Mouse (Mus musculus): ENCODE data around the gene Anapc10. TPM values are rescaled to one million over a fixed set of nuclear protein-coding genes. Genes with fewer than 3 reads are reported as not detected.

Anapc10 gene
- polyA plus RNA-seq, 1 experiment from 2014 or later: 35.5 TPM

DNA sequence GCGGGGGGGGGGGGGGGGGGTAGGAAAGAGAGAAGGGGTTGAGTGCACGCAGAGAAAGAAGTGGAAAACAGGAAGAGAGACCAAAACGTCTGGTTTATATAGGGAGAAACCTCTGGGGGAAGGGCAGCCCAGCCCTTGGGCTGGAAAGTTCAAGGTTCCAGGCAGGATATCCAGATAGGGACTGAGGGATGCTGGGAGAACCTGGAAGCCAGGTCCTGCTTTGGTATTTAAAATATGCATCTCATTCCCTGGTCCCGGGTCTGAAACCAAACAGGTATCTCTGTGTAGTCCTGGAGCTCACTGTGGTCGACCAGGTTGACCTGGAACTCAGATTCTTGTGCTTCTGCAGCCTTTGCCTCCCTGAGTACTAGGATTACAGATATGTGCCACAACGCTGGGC, 1.1 kb downstream of the Anapc10 start:
- Histone ChIP-seq H3K27ac (ENCODE audit: low read length) (no peak overlapping the region), H3K9me3 (replicated peaks; ENCODE audit: control insufficient read depth, low read length, poor library complexity, severe bottlenecking) (no peaks in the 10 kb centered on the region), H3K9ac (ENCODE audit: low read depth, low read length) (no peak overlapping the region), H3K4me2 (ENCODE audit: low read length) (peak overlapping the region; percentile 47), H3K4me3 (ENCODE audit: low read depth, low read length) (no peak overlapping the region), H3K4me1 (ENCODE audit: control insufficient read depth, insufficient read depth, low read length) (peaks cover 15% of the 10 kb centered on the region), H3K27me3 (ENCODE audit: control insufficient read depth, insufficient read depth, low read depth, low read length) (no peaks in the 10 kb centered on the region), H3K36me3 (ENCODE audit: control insufficient read depth, insufficient read depth, low read length) (peaks cover 5% of the 10 kb centered on the region; the same call in 1 of the 2 replicates)
- WGBS: 64% methylated on average over 5 of the region's 6 CpGs
- no peak for ATAC-seq

DNA sequence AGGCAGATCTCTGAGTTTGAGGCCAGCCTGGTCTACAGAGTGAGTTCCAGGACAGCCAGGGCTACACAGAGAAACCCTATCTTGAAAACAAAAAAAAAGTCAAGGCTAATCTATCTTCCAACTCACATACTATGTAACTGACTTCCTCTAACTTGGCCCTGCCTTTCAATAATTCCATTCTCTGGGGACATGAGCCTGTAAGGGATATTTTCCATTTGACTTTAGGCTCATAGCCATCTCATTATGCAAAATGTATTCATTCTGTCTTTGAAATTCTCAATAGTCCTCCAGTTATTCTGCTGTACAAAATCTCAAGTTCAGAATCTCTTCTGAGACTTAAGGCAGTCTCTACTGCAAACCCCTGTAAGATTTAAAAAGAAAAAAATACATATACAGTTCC, 9.9 kb downstream of the Anapc10 start:
- no peak overlapping the region for H3K9ac ChIP-seq (ENCODE audit: low read depth, low read length)
- H3K27ac ChIP-seq (ENCODE audit: low read length): no peak overlapping the region
- no peak overlapping the region for H3K4me2 ChIP-seq (ENCODE audit: low read length)
- H3K9me3 ChIP-seq (replicated peaks; ENCODE audit: control insufficient read depth, low read length, poor library complexity, severe bottlenecking): no peaks in the 10 kb centered on the region
- no peak for ATAC-seq
- no peak overlapping the region for H3K4me3 ChIP-seq (ENCODE audit: low read depth, low read length)
- no peaks in the 10 kb centered on the region for H3K27me3 ChIP-seq (ENCODE audit: control insufficient read depth, insufficient read depth, low read depth, low read length)
- H3K36me3 ChIP-seq (ENCODE audit: control insufficient read depth, insufficient read depth, low read length): 0 out of 2 replicates have a peak, but pooled peaks cover 6% of the 10 kb centered on the region
- H3K4me1 ChIP-seq (ENCODE audit: control insufficient read depth, insufficient read depth, low read length): no peaks in the 10 kb centered on the region

- ATAC-seq: no peak
- Histone ChIP-seq H3K9ac (ENCODE audit: low read depth, low read length) (no peak overlapping the region), H3K27me3 (ENCODE audit: control insufficient read depth, insufficient read depth, low read depth, low read length) (no peaks in the 10 kb centered on the region)
Measured at GRCm38 (mm10) chr8:79723308-79723707, 11.7 kb downstream of the Anapc10 start.

DNA sequence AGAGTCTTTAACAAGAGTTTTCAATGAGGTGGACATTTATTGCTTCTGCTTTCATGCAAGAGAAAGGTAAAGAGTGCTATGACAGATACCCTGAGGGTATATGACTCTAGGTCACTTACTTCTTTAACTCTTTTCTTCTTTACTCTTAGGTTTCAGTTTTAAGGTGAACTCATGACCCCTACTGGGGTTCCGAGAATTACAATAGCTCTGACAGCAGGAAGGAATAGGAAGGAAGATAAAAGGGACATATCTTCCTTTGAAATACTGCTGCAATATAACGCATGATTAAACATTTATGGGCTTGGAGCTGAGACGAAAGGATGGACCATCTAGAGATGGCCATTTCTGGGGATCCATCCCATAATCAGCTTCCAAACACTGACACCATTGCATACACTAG, 13.0 kb downstream of the Anapc10 start:
- H3K9me3 ChIP-seq (replicated peaks; ENCODE audit: control insufficient read depth, low read length, poor library complexity, severe bottlenecking): no peaks in the 10 kb centered on the region
- H3K27me3 ChIP-seq (ENCODE audit: control insufficient read depth, insufficient read depth, low read depth, low read length): no peaks in the 10 kb centered on the region
- WGBS: 50% methylated on average over 3 of the region's 3 CpGs
- H3K4me1 ChIP-seq (ENCODE audit: control insufficient read depth, insufficient read depth, low read length): no peaks in the 10 kb centered on the region
- H3K9ac ChIP-seq (ENCODE audit: low read depth, low read length): no peak overlapping the region
- H3K4me3 ChIP-seq (ENCODE audit: low read depth, low read length): no peak overlapping the region
- no peak overlapping the region for H3K4me2 ChIP-seq (ENCODE audit: low read length)
- H3K27ac ChIP-seq (ENCODE audit: low read length): no peak overlapping the region
- H3K36me3 ChIP-seq (ENCODE audit: control insufficient read depth, insufficient read depth, low read length): peaks cover 10% of the 10 kb centered on the region; the same call in 1 of the 2 replicates
- ATAC-seq: no peak

More at GRCm38 (mm10) chr8:79723308-79723707, 11.7 kb downstream of the Anapc10 start:
- H3K4me3 ChIP-seq (ENCODE audit: low read depth, low read length): no peak overlapping the region
- H3K4me1 ChIP-seq (ENCODE audit: control insufficient read depth, insufficient read depth, low read length): no peaks in the 10 kb centered on the region
- H3K27ac ChIP-seq (ENCODE audit: low read length): no peak overlapping the region
- peaks cover 10% of the 10 kb centered on the region; the same call in 1 of the 2 replicates for H3K36me3 ChIP-seq (ENCODE audit: control insufficient read depth, insufficient read depth, low read length)
- H3K9me3 ChIP-seq (replicated peaks; ENCODE audit: control insufficient read depth, low read length, poor library complexity, severe bottlenecking): no peaks in the 10 kb centered on the region
- H3K4me2 ChIP-seq (ENCODE audit: low read length): no peak overlapping the region

- no peaks in the 10 kb centered on the region for H3K4me1 ChIP-seq (ENCODE audit: control insufficient read depth, insufficient read depth, low read length)
- H3K27me3 ChIP-seq (ENCODE audit: control insufficient read depth, insufficient read depth, low read depth, low read length): no peaks in the 10 kb centered on the region
- H3K9me3 ChIP-seq (replicated peaks; ENCODE audit: control insufficient read depth, low read length, poor library complexity, severe bottlenecking): no peaks in the 10 kb centered on the region
- 97% methylated on average over 1 of the region's 1 CpGs for WGBS
- no peak overlapping the region for H3K27ac ChIP-seq (ENCODE audit: low read length)
- H3K9ac ChIP-seq (ENCODE audit: low read depth, low read length): no peak overlapping the region
- no peak for ATAC-seq
- H3K4me2 ChIP-seq (ENCODE audit: low read length): no peak overlapping the region
- H3K4me3 ChIP-seq (ENCODE audit: low read depth, low read length): no peak overlapping the region
- H3K36me3 ChIP-seq (ENCODE audit: control insufficient read depth, insufficient read depth, low read length): peaks cover 4% of the 10 kb centered on the region; the same call in 1 of the 2 replicates
Measured at GRCm38 (mm10) chr8:79727900-79728299, 16.3 kb downstream of the Anapc10 start.

GRCm38 (mm10) chr8:79734304-79734703, 22.7 kb downstream of the Anapc10 start:
- Histone ChIP-seq H3K27me3 (ENCODE audit: control insufficient read depth, insufficient read depth, low read depth, low read length) (no peaks in the 10 kb centered on the region), H3K4me3 (ENCODE audit: low read depth, low read length) (no peak overlapping the region), H3K4me2 (ENCODE audit: low read length) (no peak overlapping the region), H3K9ac (ENCODE audit: low read depth, low read length) (no peak overlapping the region), H3K4me1 (ENCODE audit: control insufficient read depth, insufficient read depth, low read length) (no peaks in the 10 kb centered on the region), H3K9me3 (replicated peaks; ENCODE audit: control insufficient read depth, low read length, poor library complexity, severe bottlenecking) (no peaks in the 10 kb centered on the region), H3K36me3 (ENCODE audit: control insufficient read depth, insufficient read depth, low read length) (no peaks in the 10 kb centered on the region; the same call in 1 of the 2 replicates), H3K27ac (ENCODE audit: low read length) (no peak overlapping the region)
- 18% methylated on average over 2 of the region's 2 CpGs for WGBS
- peak; percentile 77 for ATAC-seq

- H3K4me1 ChIP-seq (ENCODE audit: control insufficient read depth, insufficient read depth, low read length): no peaks in the 10 kb centered on the region
- H3K4me2 ChIP-seq (ENCODE audit: low read length): no peak overlapping the region
- no peak for ATAC-seq
- H3K27me3 ChIP-seq (ENCODE audit: control insufficient read depth, insufficient read depth, low read depth, low read length): no peaks in the 10 kb centered on the region
- H3K9ac ChIP-seq (ENCODE audit: low read depth, low read length): no peak overlapping the region
- no peak overlapping the region for H3K27ac ChIP-seq (ENCODE audit: low read length)
- no peaks in the 10 kb centered on the region for H3K9me3 ChIP-seq (replicated peaks; ENCODE audit: control insufficient read depth, low read length, poor library complexity, severe bottlenecking)
- WGBS: 40% methylated on average over 2 of the region's 2 CpGs
- H3K4me3 ChIP-seq (ENCODE audit: low read depth, low read length): no peak overlapping the region
- peaks cover 3% of the 10 kb centered on the region; the same call in 1 of the 2 replicates for H3K36me3 ChIP-seq (ENCODE audit: control insufficient read depth, insufficient read depth, low read length)
Measured at GRCm38 (mm10) chr8:79748171-79748570, 36.6 kb downstream of the Anapc10 start.

DNA sequence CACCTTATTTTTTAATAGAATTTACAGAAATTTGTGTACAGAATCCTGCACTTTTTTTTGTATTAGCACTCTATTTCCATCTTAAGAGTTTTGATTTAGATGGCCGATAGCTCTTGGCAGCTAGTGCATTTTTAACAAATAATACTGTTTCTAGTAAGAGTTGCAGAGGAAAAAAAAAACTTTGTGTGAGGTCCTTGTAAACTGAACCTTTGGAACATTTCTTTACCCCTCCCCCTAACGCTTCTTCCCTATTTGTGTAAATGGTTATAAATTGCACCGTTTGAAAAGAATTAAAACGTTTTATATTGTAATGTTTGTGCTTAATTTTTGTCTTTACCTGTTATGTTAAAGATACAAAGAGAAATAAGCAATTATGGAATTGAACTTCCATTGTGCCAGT, 37.0 kb downstream of the Anapc10 start:
- 63% methylated on average over 4 of the region's 4 CpGs for WGBS
- Histone ChIP-seq H3K9me3 (replicated peaks; ENCODE audit: control insufficient read depth, low read length, poor library complexity, severe bottlenecking) (no peaks in the 10 kb centered on the region), H3K36me3 (ENCODE audit: control insufficient read depth, insufficient read depth, low read length) (peaks cover 3% of the 10 kb centered on the region; the same call in 1 of the 2 replicates), H3K4me3 (ENCODE audit: low read depth, low read length) (no peak overlapping the region), H3K27me3 (ENCODE audit: control insufficient read depth, insufficient read depth, low read depth, low read length) (no peaks in the 10 kb centered on the region), H3K4me1 (ENCODE audit: control insufficient read depth, insufficient read depth, low read length) (no peaks in the 10 kb centered on the region), H3K9ac (ENCODE audit: low read depth, low read length) (no peak overlapping the region), H3K27ac (ENCODE audit: low read length) (no peak overlapping the region), H3K4me2 (ENCODE audit: low read length) (no peak overlapping the region)
- ATAC-seq: no peak

- WGBS: 48% methylated on average over 2 of the region's 2 CpGs
- ATAC-seq: no peak
- no peaks in the 10 kb centered on the region for H3K27me3 ChIP-seq (ENCODE audit: control insufficient read depth, insufficient read depth, low read depth, low read length)
- H3K4me2 ChIP-seq (ENCODE audit: low read length): no peak overlapping the region
- H3K4me3 ChIP-seq (ENCODE audit: low read depth, low read length): no peak overlapping the region
- no peak overlapping the region for H3K9ac ChIP-seq (ENCODE audit: low read depth, low read length)
- no peak overlapping the region for H3K27ac ChIP-seq (ENCODE audit: low read length)
- no peaks in the 10 kb centered on the region for H3K9me3 ChIP-seq (replicated peaks; ENCODE audit: control insufficient read depth, low read length, poor library complexity, severe bottlenecking)
- H3K4me1 ChIP-seq (ENCODE audit: control insufficient read depth, insufficient read depth, low read length): no peaks in the 10 kb centered on the region
- peaks cover under 1% of the 10 kb centered on the region; the same call in 1 of the 2 replicates for H3K36me3 ChIP-seq (ENCODE audit: control insufficient read depth, insufficient read depth, low read length)
Measured at GRCm38 (mm10) chr8:79750305-79750704, 38.7 kb downstream of the Anapc10 start.
